Mouse (Mus musculus) stomach, postnatal 0 days (tissue): ENCODE results near the gene Cops7b. TPM values are rescaled to one million over a fixed set of nuclear protein-coding genes. Genes with fewer than 3 reads are reported as not detected.
"Not testable (repeated sequence)": the region's sequence is repeated elsewhere in the genome, so short reads cannot be mapped to it uniquely, and the experiment has no call there.

Experiments used
- ATAC-seq: fragments of 200-750 bp; cut with Nextera tagmentation; 2 replicates; pipeline ENCODE4 v1.8.0; 2017; ENCODE audit not compliant: low FRiP score, low TSS enrichment
- DNase-seq: peaks from one replicate; pipeline ENCODE4 v3.0.0-alpha.2; 2016; ENCODE audit warnings: low spot score
- H3K27ac ChIP-seq: fragments of 300-500 bp; sonication (generic); replicated peaks from 2 replicates; pipeline ENCODE4 v1.5.1; 2014; ENCODE audit warnings: mild to moderate bottlenecking, control low read depth
- H3K27me3 ChIP-seq: fragments of 300-500 bp; sonication (generic); 2 replicates; pipeline ENCODE4 v1.6.1; 2014; ENCODE audit warnings: low read length; ENCODE audit not compliant: control insufficient read depth, insufficient read depth
- H3K36me3 ChIP-seq: fragments of 300-500 bp; sonication (generic); 2 replicates; pipeline ENCODE4 v1.6.1; 2014; ENCODE audit warnings: low read length, mixed read lengths; ENCODE audit not compliant: control insufficient read depth, insufficient read depth
- H3K4me1 ChIP-seq: fragments of 300-500 bp; sonication (generic); replicated peaks from 2 replicates; pipeline ENCODE4 v1.6.1; 2014; ENCODE audit warnings: antibody characterized with exemption; ENCODE audit not compliant: control insufficient read depth, insufficient read depth
- H3K4me2 ChIP-seq: fragments of 300-500 bp; sonication (generic); replicated peaks from 2 replicates; pipeline ENCODE4 v1.6.1; 2014; ENCODE audit warnings: low read depth, mild to moderate bottlenecking, control low read depth, moderate library complexity
- H3K4me3 ChIP-seq: fragments of 300-500 bp; sonication (generic); 2 replicates; pipeline ENCODE4 v1.5.1; 2014; ENCODE audit warnings: low read depth, low read length, control low read depth
- H3K9ac ChIP-seq: fragments of 300-500 bp; sonication (generic); 2 replicates; pipeline ENCODE4 v1.6.1; 2014; ENCODE audit warnings: mild to moderate bottlenecking, low read length, control low read depth, mixed read lengths
- H3K9me3 ChIP-seq: fragments of 300-500 bp; sonication (generic); 2 replicates; pipeline ENCODE4 v1.6.1; 2016; ENCODE audit warnings: low read length; ENCODE audit not compliant: control insufficient read depth
- CTCF ChIP-seq: IDR thresholded peaks from 2 replicates; pipeline ENCODE4 v1.5.1; 2016; ENCODE audit warnings: antibody characterized with exemption, low read depth, mild to moderate bottlenecking, moderate library complexity
- EP300 ChIP-seq: optimal IDR thresholded peaks from 2 replicates; pipeline ENCODE3; 2016; ENCODE audit warnings: antibody characterized with exemption
- WGBS: fragments of 180-500 bp; shearing (Covaris S2); extraction: QIAGEN DNeasy Blood & Tissue Kit; methylation state at CpG from one replicate; pipeline ENCODE4 v1.1.7; 2014; 5-methylcytosine and 5-hydroxymethylcytosine counted together
- polyA plus RNA-seq: library from polyadenylated mRNA; unstranded; fragments of >200 nt; fragmentation: Nextera tagmentation; extraction: Ambion mirVana; gene quantifications from 2 replicates; pipeline ENCODE4 v1.2.1, GENCODE M21; 2015

Cops7b gene
- 14.9 and 16.2 TPM in 2 replicates for polyA plus RNA-seq

DNA sequence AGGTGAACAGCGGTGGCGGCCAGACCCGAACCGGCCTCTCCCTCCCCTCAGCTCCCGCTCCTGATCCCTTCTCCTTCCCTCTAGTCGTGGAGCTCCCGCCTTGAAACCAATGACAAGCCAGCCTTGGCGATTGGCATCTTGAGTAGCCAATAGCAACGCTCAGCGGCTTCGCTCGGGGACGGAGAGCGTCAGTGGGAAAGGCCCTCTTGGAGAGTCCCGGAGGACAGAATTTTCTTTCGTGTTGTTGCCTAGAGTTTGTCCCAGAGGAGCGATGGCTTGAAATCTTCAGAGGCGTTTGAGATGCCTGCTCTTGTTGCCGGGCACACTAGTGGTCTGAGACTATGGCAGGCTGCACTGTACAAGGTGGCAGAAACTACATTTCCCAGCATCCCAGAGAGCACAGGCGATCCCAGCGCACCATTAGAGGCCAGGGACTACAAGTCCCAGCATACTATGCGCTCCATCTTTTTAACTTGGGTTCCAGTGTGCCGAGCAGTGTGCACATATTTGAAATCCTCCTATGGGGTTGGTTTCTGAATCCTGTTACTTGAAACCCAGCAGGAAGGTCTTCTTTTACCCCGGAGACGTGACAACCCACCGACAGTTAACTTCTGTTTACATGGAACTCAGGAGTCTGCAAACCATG, at the start of gene Cops7b, which contains the start of gene Pde6d:
Gene Cops7b, plus strand, starts transcription at position 454 of the 646 bp plus-strand sequence.
Gene Pde6d, minus strand, starts transcription at position 179 of the 646 bp plus-strand sequence.
- Histone ChIP-seq H3K4me2 (peak within 1 kb of the TSS; percentile 79), H3K4me3 (peak within 1 kb of the TSS; percentile 92), H3K4me1 (peaks cover 4% of the 10 kb centered on the region; the same call in 1 of the 2 replicates), H3K9me3 (no peaks in the 10 kb centered on the region), H3K27ac (peak within 1 kb of the TSS; percentile 70; the same call in 1 of the 2 replicates), H3K9ac (peak within 1 kb of the TSS; percentile 71), H3K36me3 (no peaks in the 10 kb centered on the region), H3K27me3 (no peaks in the 10 kb centered on the region)
- TF ChIP-seq EP300 (no peak), CTCF (no peak)
- peak; percentile 94 for DNase-seq
- ATAC-seq, result peak; percentile 98
- 1% methylated on average over 26 of the region's 26 CpGs for WGBS

DNA sequence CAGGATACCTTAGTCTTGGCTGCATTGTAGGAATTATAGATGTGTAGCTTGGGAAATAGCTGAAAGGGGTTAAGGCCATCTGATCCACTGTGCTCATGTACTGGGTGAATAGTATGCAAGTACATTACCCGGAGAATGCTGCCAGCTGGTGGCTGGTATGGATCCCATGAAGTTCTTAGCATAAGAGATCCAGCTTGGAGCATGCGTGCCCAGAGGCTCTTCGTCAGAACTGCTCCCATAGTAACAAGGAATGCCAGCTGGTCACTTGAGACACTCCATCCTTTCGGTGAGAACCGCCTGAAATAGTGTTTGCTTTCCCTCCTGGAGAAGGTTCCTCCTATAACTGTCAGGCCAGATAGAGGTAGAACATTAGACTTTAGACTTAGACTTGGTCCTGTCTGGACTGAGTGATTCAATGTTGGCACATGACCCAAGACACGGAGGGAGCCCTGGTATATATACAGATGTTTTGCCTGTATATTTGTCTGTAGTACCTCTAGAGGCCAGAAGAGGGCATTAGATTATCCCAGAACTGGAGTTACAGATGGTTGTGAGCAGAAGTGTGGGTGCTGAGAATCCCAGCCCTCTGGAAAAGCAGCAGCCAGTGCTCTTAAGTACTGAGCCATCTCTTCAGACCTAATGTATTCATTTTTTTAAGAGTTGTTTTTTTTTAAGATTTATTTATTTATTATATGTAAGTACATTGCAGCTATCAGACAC, 49.1 kb upstream of the Cops7b start:
- TF ChIP-seq CTCF, result peak; percentile 59
- TF ChIP-seq EP300, result no peak
- H3K27ac ChIP-seq, result no peak overlapping the region
- H3K27me3 ChIP-seq, result no peaks in the 10 kb centered on the region
- 79% methylated on average over 6 of the region's 6 CpGs for WGBS
- H3K4me2 ChIP-seq, result no peak overlapping the region
- H3K9me3 ChIP-seq, result no peaks in the 10 kb centered on the region
- peaks cover 9% of the 10 kb centered on the region; the same call in 1 of the 2 replicates for H3K36me3 ChIP-seq
- H3K9ac ChIP-seq, result no peak overlapping the region
- no peak overlapping the region for H3K4me3 ChIP-seq
- peaks cover 4% of the 10 kb centered on the region; the same call in 1 of the 2 replicates for H3K4me1 ChIP-seq
- ATAC-seq, result no peak
- no peak for DNase-seq

DNA sequence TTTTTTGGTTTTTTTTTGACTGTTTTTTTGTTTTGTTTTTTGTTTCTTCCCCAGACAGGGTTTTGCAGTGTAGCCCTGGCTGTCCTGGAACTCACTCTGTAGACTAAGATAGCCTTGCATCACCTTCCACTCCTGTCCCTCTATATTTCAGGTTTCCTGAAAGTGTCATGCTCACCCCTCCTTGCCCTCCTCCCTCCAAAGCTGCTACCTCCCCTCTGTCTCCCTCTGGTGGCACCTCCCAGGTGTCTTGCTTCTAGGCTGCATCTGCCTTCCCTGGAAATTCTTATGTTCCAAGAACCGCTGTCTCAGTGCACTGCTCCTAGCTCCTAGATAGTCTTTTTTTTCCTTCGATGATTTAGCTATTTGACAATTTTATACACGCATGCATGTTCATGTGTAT, 44.3 kb upstream of the Cops7b start:
- H3K4me3 ChIP-seq, result no peak overlapping the region
- H3K9me3 ChIP-seq, result no peaks in the 10 kb centered on the region
- WGBS, result 60% methylated on average over 3 of the region's 3 CpGs
- H3K4me2 ChIP-seq, result no peak overlapping the region
- H3K27ac ChIP-seq, result no peak overlapping the region
- H3K4me1 ChIP-seq, result no peaks in the 10 kb centered on the region
- no peak for ATAC-seq
- TF ChIP-seq EP300, result no peak
- TF ChIP-seq CTCF, result peak; percentile 64
- peaks cover 3% of the 10 kb centered on the region; the same call in 1 of the 2 replicates for H3K36me3 ChIP-seq
- DNase-seq, result no peak
- no peaks in the 10 kb centered on the region for H3K27me3 ChIP-seq
- no peak overlapping the region for H3K9ac ChIP-seq

DNA sequence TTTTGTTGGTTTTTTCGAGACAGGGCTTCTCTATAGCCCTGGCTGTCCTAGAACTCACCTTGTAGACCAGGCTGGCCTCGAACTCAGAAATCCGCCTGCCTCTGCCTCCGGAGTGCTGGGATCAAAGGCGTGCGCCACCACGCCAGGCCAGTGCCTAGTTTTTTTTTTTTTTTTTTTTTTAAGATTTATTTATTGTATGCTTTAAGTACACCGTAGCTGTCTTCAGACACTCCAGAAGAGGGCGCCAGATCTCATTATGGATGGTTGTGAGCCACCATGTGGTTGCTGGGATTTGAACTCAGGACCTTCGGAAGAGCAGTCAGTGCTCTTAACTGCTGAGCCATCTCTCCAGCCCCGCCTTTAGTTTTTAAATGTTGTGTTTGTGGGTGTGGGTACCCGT, 43.1 kb upstream of the Cops7b start:
- not testable (repeated sequence) for H3K27ac ChIP-seq, H3K36me3 ChIP-seq, H3K4me3 ChIP-seq, H3K27me3 ChIP-seq, H3K9me3 ChIP-seq, H3K4me2 ChIP-seq, ATAC-seq, H3K9ac ChIP-seq, DNase-seq, H3K4me1 ChIP-seq
- 88% methylated on average over 12 of the region's 12 CpGs for WGBS

DNA sequence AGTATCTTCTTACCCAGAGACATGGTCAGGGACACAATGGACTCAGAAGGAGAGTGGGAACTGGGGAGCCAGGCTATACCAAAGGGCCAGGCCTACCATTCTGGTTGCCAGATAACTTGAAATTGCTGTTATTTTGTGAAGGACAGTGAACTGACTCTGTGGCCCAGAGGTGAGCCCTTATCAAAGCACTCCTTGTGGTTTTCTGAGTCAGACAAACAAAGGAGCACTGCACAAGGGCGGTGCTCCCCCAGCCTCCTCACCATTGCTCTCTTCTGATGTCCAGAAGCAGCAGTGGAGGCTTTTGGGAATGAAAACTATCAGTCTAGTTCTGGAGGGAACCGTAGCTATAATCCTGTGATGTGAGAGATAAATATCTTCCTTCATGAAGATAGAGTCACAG, 40.1 kb upstream of the Cops7b start:
- no peaks in the 10 kb centered on the region for H3K9me3 ChIP-seq
- ATAC-seq (no peak), DNase-seq (no peak)
- no peaks in the 10 kb centered on the region for H3K4me1 ChIP-seq
- no peaks in the 10 kb centered on the region for H3K27me3 ChIP-seq
- H3K9ac ChIP-seq, result no peak overlapping the region
- no peak overlapping the region for H3K27ac ChIP-seq
- H3K4me3 ChIP-seq, result no peak overlapping the region
- peaks cover 5% of the 10 kb centered on the region; the same call in 1 of the 2 replicates for H3K36me3 ChIP-seq
- TF ChIP-seq EP300, result no peak
- TF ChIP-seq CTCF, result no peak
- WGBS, result 77% methylated on average over 2 of the region's 2 CpGs
- no peak overlapping the region for H3K4me2 ChIP-seq

DNA sequence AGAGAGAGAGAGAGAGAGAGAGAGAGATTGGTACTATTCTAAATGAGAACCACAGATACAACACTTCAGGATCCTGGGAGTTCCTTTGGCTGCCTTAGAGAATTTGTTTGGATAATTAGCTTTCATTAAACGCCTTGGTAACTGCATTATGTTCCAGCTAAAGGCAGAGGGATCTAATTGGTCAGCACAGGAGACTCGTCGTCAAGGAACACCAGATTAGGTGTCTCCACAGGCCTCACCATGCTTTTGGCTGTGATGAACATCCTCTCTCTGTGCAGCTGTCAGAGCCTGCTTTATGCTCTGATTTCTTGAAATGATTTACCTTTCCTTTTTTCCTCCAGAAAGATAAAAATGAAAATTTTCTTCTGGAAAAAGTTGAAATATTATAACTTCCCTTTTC, 35.9 kb upstream of the Cops7b start:
- H3K27me3 ChIP-seq, result no peaks in the 10 kb centered on the region
- peaks cover 5% of the 10 kb centered on the region; the same call in 1 of the 2 replicates for H3K36me3 ChIP-seq
- H3K9me3 ChIP-seq, result no peaks in the 10 kb centered on the region
- H3K4me1 ChIP-seq, result no peaks in the 10 kb centered on the region
- TF ChIP-seq EP300 (no peak), CTCF (no peak)
- H3K4me2 ChIP-seq, result no peak overlapping the region
- no peak for ATAC-seq
- DNase-seq, result no peak
- H3K9ac ChIP-seq, result no peak overlapping the region
- 84% methylated on average over 3 of the region's 3 CpGs for WGBS
- H3K4me3 ChIP-seq, result no peak overlapping the region
- H3K27ac ChIP-seq, result no peak overlapping the region
